Mouse (Mus musculus): ENCODE data around the gene Megf6. TPM values are rescaled to one million over a fixed set of nuclear protein-coding genes. Genes with fewer than 3 reads are reported as not detected.

Gene Megf6
- polyA plus RNA-seq, 1 experiment from 2014 or later = 30.3 TPM

DNA sequence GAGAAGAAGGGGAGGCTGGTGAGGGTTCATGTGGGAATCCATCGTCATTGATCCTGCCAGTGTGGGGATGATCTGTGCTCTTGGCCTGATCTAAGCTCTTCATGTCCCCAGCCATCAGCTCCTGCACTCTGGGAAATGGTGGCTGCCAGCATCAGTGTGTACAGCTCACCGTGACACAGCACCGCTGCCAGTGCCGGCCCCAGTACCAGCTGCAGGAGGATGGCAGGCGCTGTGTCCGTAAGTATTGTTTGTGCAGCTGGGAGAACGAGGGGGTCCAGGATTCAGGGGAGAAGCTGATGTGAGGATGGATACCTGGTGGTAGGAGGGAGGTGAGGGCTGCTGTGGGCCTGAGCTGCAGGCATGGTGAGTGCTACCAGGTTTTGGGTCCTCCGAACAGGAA, 78.8 kb downstream of the Megf6 start:
- Histone ChIP-seq H3K27ac (replicated peaks; ENCODE audit: low read depth, low read length) (no peak overlapping the region), H3K9me3 (ENCODE audit: control insufficient read depth, low read length) (no peaks in the 10 kb centered on the region), H3K9ac (ENCODE audit: low read length) (no peak overlapping the region), H3K4me2 (ENCODE audit: low read depth, severe bottlenecking) (no peak overlapping the region), H3K4me1 (ENCODE audit: control insufficient read depth, insufficient read depth, low read length) (peaks cover 36% of the 10 kb centered on the region), H3K27me3 (ENCODE audit: control insufficient read depth, insufficient read depth, low read length) (no peaks in the 10 kb centered on the region), H3K4me3 (ENCODE audit: low read depth, low read length) (no peak overlapping the region), H3K36me3 (ENCODE audit: control insufficient read depth, insufficient read depth, low read length) (no peaks in the 10 kb centered on the region)
- DNase-seq (ENCODE audit: low spot score) (no peak), ATAC-seq (ENCODE audit: insufficient number of reproducible peaks, low FRiP score, low TSS enrichment, low read depth) (no peak)
- WGBS = 73% methylated on average over 8 of the region's 8 CpGs

DNA sequence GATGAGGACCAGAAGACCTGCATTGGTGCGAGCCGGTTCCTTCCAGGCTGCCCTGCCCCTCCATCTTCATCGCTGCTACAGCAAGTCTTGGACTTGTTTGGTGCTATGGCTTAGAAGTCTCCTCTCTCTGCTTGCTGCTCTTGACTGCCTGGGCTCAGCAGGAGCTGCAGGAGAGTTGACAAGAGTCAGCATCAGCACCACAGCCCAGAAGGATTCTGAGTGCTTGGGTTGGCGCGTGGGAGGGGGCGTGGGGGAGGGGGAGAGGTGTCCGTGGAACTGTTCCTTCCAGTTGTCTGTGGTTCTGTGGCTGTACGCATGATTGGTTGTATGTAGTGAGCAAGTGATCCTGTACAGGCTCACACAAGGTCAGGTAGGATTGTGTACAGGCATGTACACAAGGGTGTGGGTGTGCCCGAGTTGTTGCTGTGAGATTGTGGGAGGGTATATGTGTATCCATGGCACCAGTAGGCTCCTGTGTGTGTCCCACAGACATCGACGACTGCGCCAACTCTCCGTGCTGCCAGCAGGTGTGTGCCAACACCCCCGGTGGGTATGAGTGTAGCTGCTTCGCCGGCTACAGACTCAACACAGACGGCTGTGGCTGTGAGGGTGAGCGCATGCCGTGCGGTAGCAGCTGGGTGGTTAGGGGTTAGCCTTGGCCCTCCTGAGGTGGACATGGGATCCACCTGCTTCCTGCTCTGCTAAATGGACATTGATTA, 82.2 kb downstream of the Megf6 start:
- no peaks in the 10 kb centered on the region for H3K9me3 ChIP-seq (ENCODE audit: control insufficient read depth, low read length)
- no peaks in the 10 kb centered on the region for H3K36me3 ChIP-seq (ENCODE audit: control insufficient read depth, insufficient read depth, low read length)
- H3K4me2 ChIP-seq (ENCODE audit: low read depth, severe bottlenecking) = no peak overlapping the region
- H3K9ac ChIP-seq (ENCODE audit: low read length) = no peak overlapping the region
- H3K27ac ChIP-seq (replicated peaks; ENCODE audit: low read depth, low read length) = no peak overlapping the region
- no peak for ATAC-seq (ENCODE audit: insufficient number of reproducible peaks, low FRiP score, low TSS enrichment, low read depth)
- no peaks in the 10 kb centered on the region for H3K27me3 ChIP-seq (ENCODE audit: control insufficient read depth, insufficient read depth, low read length)
- H3K4me3 ChIP-seq (ENCODE audit: low read depth, low read length) = no peak overlapping the region
- peaks cover 20% of the 10 kb centered on the region for H3K4me1 ChIP-seq (ENCODE audit: control insufficient read depth, insufficient read depth, low read length)
- no peak for DNase-seq (ENCODE audit: low spot score)
- 91% methylated on average over 20 of the region's 20 CpGs for WGBS

DNA sequence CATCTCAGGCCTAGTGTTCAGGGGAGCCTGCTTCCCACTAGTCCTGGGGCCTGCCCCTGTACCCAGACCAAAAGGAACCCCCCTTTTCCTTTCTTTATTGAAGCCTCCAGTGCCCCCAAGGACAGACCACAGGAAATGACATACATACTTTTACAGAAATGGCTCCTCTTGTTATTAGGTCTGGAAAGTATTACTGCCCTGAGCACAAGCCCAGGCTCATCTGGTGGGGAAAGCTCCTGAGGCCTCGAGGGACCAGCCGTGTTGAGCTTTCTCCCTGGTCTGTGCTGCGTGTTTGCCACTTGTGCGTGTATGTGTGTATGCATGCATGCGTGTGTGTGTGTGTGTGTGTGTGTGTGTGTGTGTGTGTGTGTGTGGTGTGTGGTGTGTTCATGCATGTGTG, 90.2 kb downstream of the Megf6 start:
- DNase-seq (ENCODE audit: low spot score) = no peak
- Histone ChIP-seq H3K4me2 (ENCODE audit: low read depth, severe bottlenecking) (no peak overlapping the region), H3K9ac (ENCODE audit: low read length) (no peak overlapping the region), H3K4me1 (ENCODE audit: control insufficient read depth, insufficient read depth, low read length) (no peaks in the 10 kb centered on the region), H3K9me3 (ENCODE audit: control insufficient read depth, low read length) (peaks cover 2% of the 10 kb centered on the region; the same call in 1 of the 2 replicates), H3K27ac (replicated peaks; ENCODE audit: low read depth, low read length) (no peak overlapping the region), H3K27me3 (ENCODE audit: control insufficient read depth, insufficient read depth, low read length) (no peaks in the 10 kb centered on the region), H3K4me3 (ENCODE audit: low read depth, low read length) (no peak overlapping the region), H3K36me3 (ENCODE audit: control insufficient read depth, insufficient read depth, low read length) (peaks cover 7% of the 10 kb centered on the region; the same call in 1 of the 2 replicates)
- peak; percentile 52 for ATAC-seq (ENCODE audit: insufficient number of reproducible peaks, low FRiP score, low TSS enrichment, low read depth)
- 70% methylated on average over 5 of the region's 5 CpGs for WGBS

DNA sequence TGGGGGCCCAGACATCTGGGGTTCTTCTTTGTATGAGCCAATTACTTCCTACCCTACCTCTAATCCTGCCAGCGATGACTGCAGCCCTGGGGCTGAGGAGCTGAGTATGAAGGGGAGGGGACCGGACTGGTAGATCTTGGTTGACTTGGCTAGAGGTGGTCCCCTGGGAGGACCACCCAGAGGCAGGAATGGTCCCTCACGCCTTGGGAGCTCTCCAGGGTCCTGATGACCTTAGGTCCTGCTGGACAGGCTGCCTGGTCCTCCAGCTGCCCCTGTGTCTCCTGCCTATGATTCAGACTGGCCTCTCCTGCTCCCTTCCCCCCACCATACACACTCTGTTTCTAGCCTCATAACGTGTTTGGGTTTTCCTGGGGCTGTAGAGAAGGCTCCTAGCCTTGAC, 91.5 kb downstream of the Megf6 start:
- ATAC-seq (ENCODE audit: insufficient number of reproducible peaks, low FRiP score, low TSS enrichment, low read depth) (no peak), DNase-seq (ENCODE audit: low spot score) (peak; percentile 42)
- Histone ChIP-seq H3K9me3 (ENCODE audit: control insufficient read depth, low read length) (peaks cover 2% of the 10 kb centered on the region; the same call in 1 of the 2 replicates), H3K4me1 (ENCODE audit: control insufficient read depth, insufficient read depth, low read length) (no peaks in the 10 kb centered on the region), H3K27ac (replicated peaks; ENCODE audit: low read depth, low read length) (no peak overlapping the region), H3K4me3 (ENCODE audit: low read depth, low read length) (no peak overlapping the region), H3K9ac (ENCODE audit: low read length) (no peak overlapping the region), H3K27me3 (ENCODE audit: control insufficient read depth, insufficient read depth, low read length) (no peaks in the 10 kb centered on the region), H3K4me2 (ENCODE audit: low read depth, severe bottlenecking) (no peak overlapping the region), H3K36me3 (ENCODE audit: control insufficient read depth, insufficient read depth, low read length) (peaks cover 7% of the 10 kb centered on the region; the same call in 1 of the 2 replicates)
- WGBS = 52% methylated on average over 4 of the region's 4 CpGs

DNA sequence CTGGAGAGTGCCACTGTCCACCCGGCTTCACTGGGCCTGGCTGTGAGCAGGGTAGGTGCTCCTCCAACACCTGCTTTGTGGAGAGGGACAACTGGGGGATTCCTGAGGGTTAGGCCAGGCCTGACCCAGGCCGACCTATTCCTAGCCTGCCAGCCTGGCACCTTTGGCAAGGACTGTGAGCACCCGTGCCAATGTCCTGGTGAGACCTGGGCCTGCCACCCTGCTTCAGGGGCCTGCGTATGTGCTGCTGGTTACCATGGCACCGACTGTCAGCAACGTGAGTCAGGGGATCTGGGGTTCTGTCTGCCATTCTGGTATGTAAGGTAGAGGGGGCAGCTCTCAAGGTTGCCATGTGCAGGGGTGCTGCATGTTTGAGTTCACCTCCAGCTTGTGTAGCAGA, 97.0 kb downstream of the Megf6 start:
- H3K4me3 ChIP-seq (ENCODE audit: low read depth, low read length) = no peak overlapping the region
- no peak for DNase-seq (ENCODE audit: low spot score)
- WGBS = 79% methylated on average over 6 of the region's 6 CpGs
- peaks cover 7% of the 10 kb centered on the region; the same call in 1 of the 2 replicates for H3K36me3 ChIP-seq (ENCODE audit: control insufficient read depth, insufficient read depth, low read length)
- no peaks in the 10 kb centered on the region for H3K4me1 ChIP-seq (ENCODE audit: control insufficient read depth, insufficient read depth, low read length)
- no peak for ATAC-seq (ENCODE audit: insufficient number of reproducible peaks, low FRiP score, low TSS enrichment, low read depth)
- no peak overlapping the region for H3K9ac ChIP-seq (ENCODE audit: low read length)
- peaks cover 2% of the 10 kb centered on the region; the same call in 1 of the 2 replicates for H3K9me3 ChIP-seq (ENCODE audit: control insufficient read depth, low read length)
- H3K27ac ChIP-seq (replicated peaks; ENCODE audit: low read depth, low read length) = no peak overlapping the region
- H3K4me2 ChIP-seq (ENCODE audit: low read depth, severe bottlenecking) = no peak overlapping the region
- no peaks in the 10 kb centered on the region for H3K27me3 ChIP-seq (ENCODE audit: control insufficient read depth, insufficient read depth, low read length)

DNA sequence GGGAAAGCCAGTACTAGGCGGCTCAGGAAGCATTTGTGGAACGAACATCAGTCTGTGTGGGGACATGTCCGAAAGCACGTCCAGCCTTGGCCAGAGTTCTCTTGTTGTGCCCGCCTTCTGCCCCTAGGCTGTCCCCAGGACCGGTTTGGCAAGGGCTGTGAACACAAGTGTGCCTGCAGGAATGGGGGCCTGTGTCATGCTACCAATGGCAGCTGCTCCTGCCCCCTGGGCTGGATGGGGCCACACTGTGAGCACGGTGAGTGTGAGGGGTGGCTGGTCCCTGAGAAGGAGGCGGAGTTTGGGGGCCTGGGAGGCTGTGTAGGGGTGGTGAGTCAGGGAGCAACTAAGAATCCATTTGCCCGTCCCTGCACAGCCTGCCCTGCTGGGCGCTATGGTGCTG, 99.0 kb downstream of the Megf6 start:
- H3K4me2 ChIP-seq (ENCODE audit: low read depth, severe bottlenecking) = no peak overlapping the region
- H3K4me3 ChIP-seq (ENCODE audit: low read depth, low read length) = no peak overlapping the region
- no peak for ATAC-seq (ENCODE audit: insufficient number of reproducible peaks, low FRiP score, low TSS enrichment, low read depth)
- no peak overlapping the region for H3K27ac ChIP-seq (replicated peaks; ENCODE audit: low read depth, low read length)
- no peaks in the 10 kb centered on the region for H3K9me3 ChIP-seq (ENCODE audit: control insufficient read depth, low read length)
- H3K4me1 ChIP-seq (ENCODE audit: control insufficient read depth, insufficient read depth, low read length) = no peaks in the 10 kb centered on the region
- WGBS = 67% methylated on average over 10 of the region's 10 CpGs
- no peak overlapping the region for H3K9ac ChIP-seq (ENCODE audit: low read length)
- DNase-seq (ENCODE audit: low spot score) = peak; percentile 44
- no peaks in the 10 kb centered on the region for H3K27me3 ChIP-seq (ENCODE audit: control insufficient read depth, insufficient read depth, low read length)
- no peaks in the 10 kb centered on the region; the same call in 1 of the 2 replicates for H3K36me3 ChIP-seq (ENCODE audit: control insufficient read depth, insufficient read depth, low read length)

DNA sequence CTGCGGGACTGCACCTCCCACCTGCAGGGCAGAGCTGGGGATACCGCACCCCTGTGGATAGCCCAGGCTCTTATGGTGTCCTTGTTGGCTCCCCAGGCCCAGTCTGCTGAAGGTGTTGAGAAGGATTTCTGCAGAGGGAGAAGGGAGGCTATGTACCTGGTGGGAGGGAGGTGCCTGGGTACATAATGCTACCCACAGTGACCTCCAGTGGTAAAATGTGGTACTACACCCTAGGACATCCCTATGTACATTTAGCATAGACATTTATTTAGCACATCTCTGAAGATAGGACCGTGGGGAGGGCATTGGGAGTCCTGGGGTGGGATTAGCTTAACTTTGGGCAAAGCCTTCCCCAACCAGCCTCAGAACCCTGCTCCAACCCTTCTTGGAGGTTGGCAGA, 102.5 kb downstream of the Megf6 start:
- DNase-seq (ENCODE audit: low spot score) = peak; percentile 76
- no peak for ATAC-seq (ENCODE audit: insufficient number of reproducible peaks, low FRiP score, low TSS enrichment, low read depth)
- 42% methylated on average over 3 of the region's 3 CpGs for WGBS
- H3K9me3 ChIP-seq (ENCODE audit: control insufficient read depth, low read length) = no peaks in the 10 kb centered on the region
- no peak overlapping the region for H3K27ac ChIP-seq (replicated peaks; ENCODE audit: low read depth, low read length)
- no peaks in the 10 kb centered on the region for H3K36me3 ChIP-seq (ENCODE audit: control insufficient read depth, insufficient read depth, low read length)
- H3K4me1 ChIP-seq (ENCODE audit: control insufficient read depth, insufficient read depth, low read length) = no peaks in the 10 kb centered on the region
- H3K4me2 ChIP-seq (ENCODE audit: low read depth, severe bottlenecking) = no peak overlapping the region
- no peak overlapping the region for H3K9ac ChIP-seq (ENCODE audit: low read length)
- H3K4me3 ChIP-seq (ENCODE audit: low read depth, low read length) = no peak overlapping the region
- H3K27me3 ChIP-seq (ENCODE audit: control insufficient read depth, insufficient read depth, low read length) = no peaks in the 10 kb centered on the region

DNA sequence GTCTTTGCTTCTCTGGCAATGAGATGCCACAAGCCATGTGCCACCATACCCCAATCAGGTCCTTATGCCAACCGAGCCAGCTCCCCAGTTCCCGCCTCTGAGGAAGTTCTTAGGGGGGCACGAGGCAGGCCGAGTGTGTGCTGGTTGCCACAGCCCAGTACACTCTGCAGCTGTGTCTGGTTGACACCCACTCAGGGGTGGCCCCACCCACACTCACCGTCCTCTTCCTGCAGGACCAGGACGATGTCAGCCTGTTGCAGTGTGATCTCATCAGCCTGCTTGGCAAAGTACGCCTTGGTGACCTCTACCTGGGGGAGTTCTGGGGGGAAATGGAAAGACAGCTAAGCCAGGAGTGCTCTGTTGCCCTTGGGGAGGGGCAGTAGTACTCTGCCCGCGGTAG, 109.0 kb downstream of the Megf6 start:
- WGBS = 83% methylated on average over 9 of the region's 9 CpGs
- ATAC-seq (ENCODE audit: insufficient number of reproducible peaks, low FRiP score, low TSS enrichment, low read depth) (no peak), DNase-seq (ENCODE audit: low spot score) (no peak)
- Histone ChIP-seq H3K4me2 (ENCODE audit: low read depth, severe bottlenecking) (no peak overlapping the region), H3K36me3 (ENCODE audit: control insufficient read depth, insufficient read depth, low read length) (no peaks in the 10 kb centered on the region), H3K4me3 (ENCODE audit: low read depth, low read length) (no peak overlapping the region), H3K9me3 (ENCODE audit: control insufficient read depth, low read length) (no peaks in the 10 kb centered on the region), H3K9ac (ENCODE audit: low read length) (no peak overlapping the region), H3K27ac (replicated peaks; ENCODE audit: low read depth, low read length) (no peak overlapping the region), H3K4me1 (ENCODE audit: control insufficient read depth, insufficient read depth, low read length) (0 out of 2 replicates have a peak, but pooled peaks cover 4% of the 10 kb centered on the region), H3K27me3 (ENCODE audit: control insufficient read depth, insufficient read depth, low read length) (no peaks in the 10 kb centered on the region)

DNA sequence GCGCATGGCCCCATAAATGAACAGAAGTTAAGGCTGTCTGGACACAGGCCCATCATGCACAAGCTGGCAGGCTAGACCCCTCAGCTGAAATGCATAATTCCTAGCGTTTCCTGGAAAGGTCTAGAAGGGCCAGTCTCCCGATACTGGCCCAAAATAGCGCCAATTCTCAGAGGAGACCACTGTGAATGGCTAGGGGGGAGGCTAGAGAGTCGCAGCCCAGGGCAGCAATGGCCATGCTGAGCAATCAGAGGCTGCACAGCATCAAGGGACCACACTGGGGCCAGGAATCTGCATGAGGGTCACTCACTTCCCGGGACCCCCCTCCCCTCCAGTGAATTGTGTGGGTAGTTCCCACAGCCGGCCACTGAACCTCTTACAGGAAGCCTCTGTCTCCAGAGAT, 113.1 kb downstream of the Megf6 start:
- no peak overlapping the region for H3K27ac ChIP-seq (replicated peaks; ENCODE audit: low read depth, low read length)
- no peak overlapping the region for H3K4me3 ChIP-seq (ENCODE audit: low read depth, low read length)
- no peak overlapping the region for H3K4me2 ChIP-seq (ENCODE audit: low read depth, severe bottlenecking)
- 75% methylated on average over 7 of the region's 7 CpGs for WGBS
- 0 out of 2 replicates have a peak, but pooled peaks cover 4% of the 10 kb centered on the region for H3K4me1 ChIP-seq (ENCODE audit: control insufficient read depth, insufficient read depth, low read length)
- no peak for DNase-seq (ENCODE audit: low spot score)
- no peaks in the 10 kb centered on the region for H3K9me3 ChIP-seq (ENCODE audit: control insufficient read depth, low read length)
- H3K9ac ChIP-seq (ENCODE audit: low read length) = no peak overlapping the region
- no peaks in the 10 kb centered on the region for H3K36me3 ChIP-seq (ENCODE audit: control insufficient read depth, insufficient read depth, low read length)
- ATAC-seq (ENCODE audit: insufficient number of reproducible peaks, low FRiP score, low TSS enrichment, low read depth) = no peak
- H3K27me3 ChIP-seq (ENCODE audit: control insufficient read depth, insufficient read depth, low read length) = no peaks in the 10 kb centered on the region
